In genomic region chr10:18056391-18056745, GRCm38 (mm10) we compare ENCODE assay signal across 8 mouse cellular contexts. TPM values are rescaled to one million over a fixed set of nuclear protein-coding genes. Genes with fewer than 3 reads are reported as not detected.
DNase-seq lines count a peak whose midpoint lies in the region; ATAC-seq and TF ChIP-seq lines count a peak whose summit lies in the region.

No protein-coding gene starts in this region.

- peak overlapping the region; percentile 99 for H3K9ac ChIP-seq in heart, embryonic 13.5 days
- peak overlapping the region; percentile 94 for H3K9ac ChIP-seq in heart, postnatal 0 days (replicated peaks; ENCODE audit: low read depth, low read length)
- peak overlapping the region; percentile 95 for H3K9ac ChIP-seq in midbrain, embryonic 11.5 days (ENCODE audit: low read length)

- no peaks in the 10 kb centered on the region for H3K36me3 ChIP-seq in heart, embryonic 13.5 days
- no peaks in the 10 kb centered on the region for H3K36me3 ChIP-seq in heart, postnatal 0 days (replicated peaks; ENCODE audit: control insufficient read depth, insufficient read depth, low read length)
- no peaks in the 10 kb centered on the region for H3K36me3 ChIP-seq in midbrain, embryonic 11.5 days (ENCODE audit: control insufficient read depth, insufficient read depth, low read length)

- no peaks in the 10 kb centered on the region for H3K9me3 ChIP-seq in heart, embryonic 13.5 days
- H3K9me3 ChIP-seq in heart, postnatal 0 days (replicated peaks; ENCODE audit: control insufficient read depth, low read length): no peaks in the 10 kb centered on the region
- H3K9me3 ChIP-seq in midbrain, embryonic 11.5 days (ENCODE audit: control insufficient read depth, low read length): no peaks in the 10 kb centered on the region

- peak overlapping the region; percentile 85 for H3K4me2 ChIP-seq in heart, embryonic 13.5 days
- peak overlapping the region; percentile 64 for H3K4me2 ChIP-seq in heart, postnatal 0 days (ENCODE audit: low read depth, low read length)
- peak overlapping the region; percentile 74 for H3K4me2 ChIP-seq in midbrain, embryonic 11.5 days

- TF ChIP-seq CTCF in heart, postnatal 0 days (IDR thresholded peaks at IDR 0.05; ENCODE audit: low read depth): no peak

- DNase-seq in heart, postnatal 25 days (ENCODE audit: low spot score): no peak
- DNase-seq in NIH3T3 (ENCODE audit: low read depth): peak; percentile 29
- no peak for DNase-seq in heart, postnatal 0 days (ENCODE audit: low spot score)
- peak; percentile 93 for DNase-seq in midbrain, embryonic 11.5 days (ENCODE audit: low spot score, missing footprints)
- DNase-seq in thymus, postnatal 0 days (ENCODE audit: low spot score): no peak
- DNase-seq in left cerebral cortex, adult 9 months (ENCODE audit: low spot score in 2 of 2): no peak
- no peak for DNase-seq in gastrocnemius, postnatal 25 days

- no peaks in the 10 kb centered on the region for H3K27me3 ChIP-seq in heart, embryonic 13.5 days (replicated peaks)
- H3K27me3 ChIP-seq in heart, postnatal 0 days (ENCODE audit: control insufficient read depth, insufficient read depth, low read length): no peaks in the 10 kb centered on the region
- H3K27me3 ChIP-seq in midbrain, embryonic 11.5 days (ENCODE audit: control insufficient read depth, insufficient read depth, low read length): no peaks in the 10 kb centered on the region

- intact Hi-C loops in heart, postnatal 25 days (cut with DNase I): loop anchor here (5.0 kb wide), 2 partner anchors 51 to 324 kb away; no protein-coding TSS in a partner anchor

- under 1% methylated on average over 8 of the region's 8 CpGs for WGBS in heart, embryonic 13.5 days
- under 1% methylated on average over 8 of the region's 8 CpGs for WGBS in heart, postnatal 0 days
- WGBS in midbrain, embryonic 11.5 days: under 1% methylated on average over 8 of the region's 8 CpGs

- peaks cover 51% of the 10 kb centered on the region for H3K4me1 ChIP-seq in heart, embryonic 13.5 days
- H3K4me1 ChIP-seq in heart, postnatal 0 days (ENCODE audit: control insufficient read depth, insufficient read depth): peaks cover 15% of the 10 kb centered on the region
- peaks cover 11% of the 10 kb centered on the region for H3K4me1 ChIP-seq in midbrain, embryonic 11.5 days (ENCODE audit: control insufficient read depth, insufficient read depth, low read length)

- H3K4me3 ChIP-seq in heart, embryonic 13.5 days: peak overlapping the region; percentile 98
- peak overlapping the region; percentile 90 for H3K4me3 ChIP-seq in heart, postnatal 0 days (ENCODE audit: low read depth, low read length)
- H3K4me3 ChIP-seq in midbrain, embryonic 11.5 days (ENCODE audit: low read depth, low read length): peak overlapping the region; percentile 98

- ATAC-seq in heart, embryonic 13.5 days (ENCODE audit: extremely low read depth, insufficient number of reproducible peaks, low FRiP score, low TSS enrichment): no peak
- ATAC-seq in heart, postnatal 0 days (ENCODE audit: insufficient read depth, low read depth): no peak
- no peak for ATAC-seq in midbrain, embryonic 11.5 days (ENCODE audit: low FRiP score)

- no peak for TF ChIP-seq EP300 in heart, postnatal 0 days (IDR thresholded peaks at IDR 0.05; ENCODE audit: low read depth)

- H3K27ac ChIP-seq in heart, embryonic 13.5 days (replicated peaks): peak overlapping the region; percentile 92
- H3K27ac ChIP-seq in heart, postnatal 0 days (ENCODE audit: low read depth): peak overlapping the region; percentile 92
- peak overlapping the region; percentile 87; the same call in 1 of the 2 replicates for H3K27ac ChIP-seq in midbrain, embryonic 11.5 days (ENCODE audit: low read depth, low read length)

RNA-seq across cellular contexts. Expression of gene Reps1, which starts 0.7 kb away (rescaled TPM):
- 7.8 and 8.5 TPM in 2 replicates for polyA plus RNA-seq in heart, embryonic 13.5 days (2015; fragmentation: Nextera tagmentation; extraction: Ambion mirVana)
- 10 to 100 TPM; 27.3 to 30.1 TPM for total RNA-seq in heart, postnatal 25 days (2021)
- 43.4 and 48.3 TPM in 2 replicates for total RNA-seq in heart, postnatal 0 days (2014; rRNA removed; ENCODE audit: low replicate concordance)
- polyA plus RNA-seq in heart, postnatal 0 days (2015; fragmentation: Nextera tagmentation; extraction: Ambion mirVana): 6.9 and 9.2 TPM in 2 replicates
- polyA plus RNA-seq in midbrain, embryonic 11.5 days (2014; fragmentation: Nextera tagmentation; extraction: Ambion mirVana): 27.1 TPM in 2 replicates
- 20.2 and 24.0 TPM in 2 replicates for polyA plus RNA-seq in thymus, postnatal 0 days (2015; fragmentation: Nextera tagmentation; extraction: Ambion mirVana)
- total RNA-seq in gastrocnemius, postnatal 25 days (2021): 10 to 100 TPM; 19.7 to 23.8 TPM

RNA-seq across cellular contexts. Expression of gene Abracl, which starts 33.3 kb away (rescaled TPM):
- polyA plus RNA-seq in heart, embryonic 13.5 days (2015; fragmentation: Nextera tagmentation; extraction: Ambion mirVana): 146 and 167 TPM in 2 replicates
- total RNA-seq in heart, postnatal 25 days (2021): 10 to 100 TPM; 28.1 to 37.9 TPM
- 84.3 and 88.7 TPM in 2 replicates for total RNA-seq in heart, postnatal 0 days (2014; rRNA removed; ENCODE audit: low replicate concordance)
- polyA plus RNA-seq in heart, postnatal 0 days (2015; fragmentation: Nextera tagmentation; extraction: Ambion mirVana): 255 and 288 TPM in 2 replicates
- polyA plus RNA-seq in midbrain, embryonic 11.5 days (2014; fragmentation: Nextera tagmentation; extraction: Ambion mirVana): 178 and 189 TPM in 2 replicates
- polyA plus RNA-seq in thymus, postnatal 0 days (2015; fragmentation: Nextera tagmentation; extraction: Ambion mirVana): 322 and 349 TPM in 2 replicates
- total RNA-seq in gastrocnemius, postnatal 25 days (2021): 1 to 10 TPM; 6.3 to 7.8 TPM

Comparison
In these comparisons a context has a peak if more than half of its experiments do, and no peak if none do; other contexts are left out.
1. DNase-seq: peak in NIH3T3 (single experiment) and midbrain, embryonic 11.5 days (single experiment); none in heart, postnatal 25 days (single experiment), heart, postnatal 0 days (single experiment), thymus, postnatal 0 days (single experiment), left cerebral cortex, adult 9 months (0 of 2) and gastrocnemius, postnatal 25 days (single experiment).
2. Peak in every context shown above with its lines, with median percentiles within 50 percentile points of each other: H3K27ac ChIP-seq, H3K4me2 ChIP-seq, H3K4me3 ChIP-seq and H3K9ac ChIP-seq.